Mouse (Mus musculus) v-Abl transformed pro-B cells (cell line): Measurements from ENCODE around the gene Atp13a3.
"Not testable (repeated sequence)": the region's sequence is repeated elsewhere in the genome, so short reads cannot be mapped to it uniquely, and the experiment has no call there.

ENCODE experiments used
- in situ Hi-C, 2 experiments: fragments of 400-800 bp; cut with MboI; formaldehyde crosslinking; loops; one replicate each; pipeline ENCODE4 v1.15.1; 2025; ENCODE audit not compliant: unreplicated experiment in 2 of 2

Gene Atp13a3

GRCm38 (mm10) chr16:30405925-30406670 is at the start of gene Atp13a3:
Gene Atp13a3, minus strand, starts transcription at chr16:30405975.
- in situ Hi-C loops = no loop called here

- in situ Hi-C loops = no loop called here
These were observed 47.6 kb upstream of the Atp13a3 start for GRCm38 (mm10) chr16:30453213-30453975.

- in situ Hi-C loops = not testable (repeated sequence)
These were observed 45.4 kb upstream of the Atp13a3 start for GRCm38 (mm10) chr16:30451174-30451573.

GRCm38 (mm10) chr16:30449017-30449416 is 43.2 kb upstream of the Atp13a3 start:
- in situ Hi-C loops = loop anchor here in 1 of 2 experiments (5.0 kb wide), 2 partner anchors 53 to 57 kb away; no protein-coding TSS in a partner anchor

- in situ Hi-C loops = loop anchor here in 1 of 2 experiments (5.0 kb wide), 2 partner anchors 54 to 56 kb away; no protein-coding TSS in a partner anchor
These were observed 42.4 kb upstream of the Atp13a3 start for GRCm38 (mm10) chr16:30448169-30448568.

GRCm38 (mm10) chr16:30447642-30448041 is 41.9 kb upstream of the Atp13a3 start:
- in situ Hi-C loops = loop anchor here in 1 of 2 experiments (5.0 kb wide), 2 partner anchors 55 kb away; no protein-coding TSS in a partner anchor

GRCm38 (mm10) chr16:30443411-30443810 is 37.6 kb upstream of the Atp13a3 start:
- in situ Hi-C loops = loop anchor here in 1 of 2 experiments (5.0 kb wide), 1 partner anchor 51 kb away; no protein-coding TSS in a partner anchor

- in situ Hi-C loops = loop anchor here in 1 of 2 experiments (5.0 kb wide), 1 partner anchor 50 kb away; no protein-coding TSS in a partner anchor
These were observed 36.7 kb upstream of the Atp13a3 start for GRCm38 (mm10) chr16:30442451-30442850.

GRCm38 (mm10) chr16:30441409-30441808 is 35.6 kb upstream of the Atp13a3 start:
- in situ Hi-C loops = loop anchor here in 1 of 2 experiments (5.0 kb wide), 1 partner anchor 49 kb away; no protein-coding TSS in a partner anchor

GRCm38 (mm10) chr16:30439841-30440240 is 34.1 kb upstream of the Atp13a3 start:
- in situ Hi-C loops = loop anchor here in 1 of 2 experiments (5.0 kb wide), 1 partner anchor 48 kb away; no protein-coding TSS in a partner anchor

GRCm38 (mm10) chr16:30439411-30439810 is 33.6 kb upstream of the Atp13a3 start:
- in situ Hi-C loops = no loop called here

GRCm38 (mm10) chr16:30436276-30436675 is 30.5 kb upstream of the Atp13a3 start:
- in situ Hi-C loops = no loop called here

GRCm38 (mm10) chr16:30435393-30435792 is 29.6 kb upstream of the Atp13a3 start:
- in situ Hi-C loops = no loop called here

GRCm38 (mm10) chr16:30433148-30433547 is 27.4 kb upstream of the Atp13a3 start:
- in situ Hi-C loops = no loop called here

GRCm38 (mm10) chr16:30432111-30432510 is 26.3 kb upstream of the Atp13a3 start:
- in situ Hi-C loops = no loop called here

GRCm38 (mm10) chr16:30430512-30431088 is 24.8 kb upstream of the Atp13a3 start:
- in situ Hi-C loops = no loop called here

- in situ Hi-C loops = no loop called here
These were observed 23.0 kb upstream of the Atp13a3 start for GRCm38 (mm10) chr16:30428753-30429260.

- in situ Hi-C loops = no loop called here
These were observed 21.7 kb upstream of the Atp13a3 start for GRCm38 (mm10) chr16:30427466-30427865.

- in situ Hi-C loops = no loop called here
These were observed 21.2 kb upstream of the Atp13a3 start for GRCm38 (mm10) chr16:30427003-30427402.

GRCm38 (mm10) chr16:30425980-30426379 is 20.2 kb upstream of the Atp13a3 start:
- in situ Hi-C loops = no loop called here

- in situ Hi-C loops = no loop called here
These were observed 18.3 kb upstream of the Atp13a3 start for GRCm38 (mm10) chr16:30424053-30424452.
